Mouse (Mus musculus) cerebellum, adult 9-10 months (tissue): ENCODE measurements at regions not wholly inside any gene's neighbourhood (a gene's known extent, or its start where the extent isn't known, plus 50 kb on each side); places are given as distances from the start of the nearest gene placed in this dataset.

ENCODE experiments used
- DNase-seq: peaks from one replicate; pipeline ENCODE4 v3.0.0; 2022

GRCm38 (mm10) chr2:47053689-47054088 is 1760.2 kb upstream of the Acvr2a start:
- no peak for DNase-seq

- no peak for DNase-seq
Observed at GRCm38 (mm10) chr2:47074191-47074590, 1739.7 kb upstream of the Acvr2a start.

GRCm38 (mm10) chr2:47075225-47075624 is 1738.7 kb upstream of the Acvr2a start:
- DNase-seq = no peak

- DNase-seq = peak; percentile 36
Observed at GRCm38 (mm10) chr2:47088635-47089034, 1725.3 kb upstream of the Acvr2a start.

- DNase-seq = no peak
Observed at GRCm38 (mm10) chr2:47095993-47096392, 1717.9 kb upstream of the Acvr2a start.

- DNase-seq = no peak
Observed at GRCm38 (mm10) chr2:47139435-47139834, 1674.5 kb upstream of the Acvr2a start.

GRCm38 (mm10) chr2:47184067-47184802 is 1629.7 kb upstream of the Acvr2a start:
- DNase-seq = no peak
